Comparison of ENCODE assay signal across 18 mouse cellular contexts in genomic region chr11:25770991-25771568, GRCm38 (mm10).
"Had no signal": no experiment of that assay in that cellular context is flagged by ENCODE, and none has a peak within 500 bp of the region (broad histone marks: within the 10 kb centered on the region; RNA-seq: fewer than 3 reads in every experiment).

No protein-coding gene starts in this region.

- H3K4me3 ChIP-seq: kidney, embryonic 15.5 days; limb, embryonic 12.5 days; liver, embryonic 13.5 days; lung, embryonic 15.5 days; megakaryocyte, embryonic 14.5 days; stomach, embryonic 15.5 days had no signal

- H3K9me3 ChIP-seq: kidney, embryonic 15.5 days; limb, embryonic 12.5 days; liver, embryonic 13.5 days; lung, embryonic 15.5 days; megakaryocyte, embryonic 14.5 days; stomach, embryonic 15.5 days had no signal

- DNase-seq: kidney, adult 2 months; kidney, postnatal 14 days; layer of hippocampus, adult 9-11 months; layer of hippocampus, postnatal 36 days; liver; liver, embryonic 13.5 days; liver, postnatal 0 days; lung, postnatal 14 days; right cerebral cortex, postnatal 14 days; thymus, postnatal 36 days had no signal

- ATAC-seq: liver, postnatal 0 days; midbrain, embryonic 16.5 days had no signal

- H3K4me1 ChIP-seq: kidney, embryonic 15.5 days; limb, embryonic 12.5 days; liver, embryonic 13.5 days; lung, embryonic 15.5 days; megakaryocyte, embryonic 14.5 days; stomach, embryonic 15.5 days had no signal

- H3K4me2 ChIP-seq: kidney, embryonic 15.5 days; limb, embryonic 12.5 days; liver, embryonic 13.5 days; lung, embryonic 15.5 days; midbrain, embryonic 11.5 days; stomach, embryonic 15.5 days had no signal

- H3K36me3 ChIP-seq: kidney, embryonic 15.5 days; limb, embryonic 12.5 days; liver, embryonic 13.5 days; lung, embryonic 15.5 days; stomach, embryonic 15.5 days had no signal

- H3K9ac ChIP-seq: kidney, embryonic 15.5 days; limb, embryonic 12.5 days; liver, embryonic 13.5 days; liver, postnatal 0 days; lung, embryonic 15.5 days; stomach, embryonic 15.5 days had no signal

- H3K27me3 ChIP-seq: kidney, embryonic 15.5 days; limb, embryonic 12.5 days; liver, embryonic 13.5 days; lung, embryonic 15.5 days; megakaryocyte, embryonic 14.5 days; stomach, embryonic 15.5 days had no signal

- H3K27ac ChIP-seq: kidney, embryonic 15.5 days; limb, embryonic 12.5 days; liver, embryonic 13.5 days; lung, embryonic 15.5 days; macrophage; stomach, embryonic 15.5 days had no signal
